Mouse (Mus musculus) heart, adult 8-10 months (tissue): ENCODE results near the gene Pnpt1. TPM values are rescaled to one million over a fixed set of nuclear protein-coding genes. Genes with fewer than 3 reads are reported as not detected.
A peak's percentile ranks its signal among the peaks of the same experiment; 100 is the strongest.

Source experiments
- DNase-seq: peaks from one replicate; pipeline ENCODE4 v3.0.0; 2022; ENCODE audit warnings: low spot score
- total RNA-seq, 4 experiments: library from RNA; stranded (reverse); gene quantifications; 2 replicates each; pipeline ENCODE4 v1.2.4; 2022

The Pnpt1 gene
- total RNA-seq = 10 to 100 TPM; 23.9 to 32.3 (median 25.6) TPM

GRCm38 (mm10) chr11:29130385-29131355 is at the start of gene Pnpt1:
Gene Pnpt1 (plus strand): TSS chr11:29130744.
- DNase-seq = peak; percentile 93

DNA sequence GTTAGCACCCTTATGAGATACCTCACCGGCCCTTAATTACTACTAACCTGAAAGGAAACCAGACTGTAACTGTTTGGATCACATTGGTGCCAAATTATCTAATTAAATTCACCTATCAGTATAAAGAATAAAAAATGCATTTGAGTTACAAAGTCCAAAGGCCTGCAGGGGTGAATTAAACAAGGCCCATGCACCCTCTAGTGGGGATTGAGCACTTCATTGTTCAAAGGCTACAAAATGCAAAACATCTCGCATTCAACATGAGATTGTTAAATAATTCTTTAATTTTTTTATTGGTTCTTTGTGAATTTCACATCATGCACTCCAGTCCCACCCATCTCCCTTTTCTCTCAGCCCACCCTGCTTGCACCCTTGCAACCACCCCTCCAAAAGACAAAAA is 38.1 kb upstream of the Pnpt1 start:
- DNase-seq = no peak

DNA sequence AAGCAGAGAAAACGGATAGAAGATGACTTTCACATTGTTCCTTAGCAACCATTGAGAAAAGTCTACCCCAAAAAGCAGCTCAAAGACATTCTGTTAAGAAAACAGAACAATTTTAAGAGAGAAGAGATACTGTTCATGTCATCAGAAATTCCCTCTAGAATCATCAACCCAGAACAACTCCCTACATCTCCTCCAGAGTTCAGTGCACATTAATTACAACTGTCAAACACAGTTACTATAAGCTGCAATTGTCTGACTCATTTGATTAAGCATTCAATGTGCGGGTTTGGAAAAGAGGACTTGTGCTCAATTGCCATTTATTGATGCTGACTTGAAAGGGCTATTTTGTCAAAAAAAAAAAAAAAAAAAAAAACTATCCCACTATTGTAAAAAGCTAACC is 31.6 kb upstream of the Pnpt1 start:
- no peak for DNase-seq

DNA sequence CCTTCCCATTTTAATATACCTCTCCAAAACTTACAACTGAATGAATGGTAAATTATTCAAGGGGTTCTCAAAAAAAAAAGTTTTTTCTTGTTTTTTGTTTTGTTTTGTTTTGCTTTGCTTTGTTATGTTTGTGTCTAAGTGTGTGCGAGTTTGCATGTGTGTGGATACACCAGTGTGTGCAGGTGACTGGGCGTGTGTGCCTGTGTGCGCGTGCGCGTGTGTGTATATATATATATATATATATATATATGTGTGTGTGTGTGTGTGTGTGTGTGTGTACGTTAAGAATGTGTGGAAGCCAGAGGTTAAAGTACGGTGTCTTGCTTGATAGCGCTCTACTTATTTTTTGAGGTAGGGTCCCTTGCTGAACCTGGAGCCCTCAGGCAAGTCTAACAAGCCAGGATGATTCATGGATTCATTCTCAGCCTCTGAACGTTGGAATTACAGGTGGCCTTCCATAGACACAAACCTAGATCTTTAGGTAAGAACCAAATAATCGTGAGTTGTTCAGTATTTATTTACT is 621 bp upstream of the Pnpt1 start:
- DNase-seq = no peak

DNA sequence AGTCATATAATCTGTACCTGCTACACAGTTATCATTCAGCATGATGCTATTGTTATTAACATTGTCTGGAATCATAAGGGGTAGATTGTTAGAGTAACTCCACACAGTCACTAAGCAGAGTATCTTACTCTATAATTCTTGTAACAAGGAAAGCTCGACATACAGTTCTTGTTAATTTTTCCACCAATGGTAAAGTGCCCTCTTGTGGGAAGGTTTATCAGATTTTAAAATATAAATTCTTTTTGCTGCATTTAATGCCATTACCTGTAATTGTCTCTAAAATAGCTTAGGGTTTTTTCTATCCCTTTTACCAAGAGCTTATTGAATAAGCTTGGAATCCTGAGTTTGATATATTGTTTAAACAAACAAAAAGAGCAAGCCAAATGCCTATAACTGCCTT is 10.1 kb downstream of the Pnpt1 start:
- no peak for DNase-seq

DNA sequence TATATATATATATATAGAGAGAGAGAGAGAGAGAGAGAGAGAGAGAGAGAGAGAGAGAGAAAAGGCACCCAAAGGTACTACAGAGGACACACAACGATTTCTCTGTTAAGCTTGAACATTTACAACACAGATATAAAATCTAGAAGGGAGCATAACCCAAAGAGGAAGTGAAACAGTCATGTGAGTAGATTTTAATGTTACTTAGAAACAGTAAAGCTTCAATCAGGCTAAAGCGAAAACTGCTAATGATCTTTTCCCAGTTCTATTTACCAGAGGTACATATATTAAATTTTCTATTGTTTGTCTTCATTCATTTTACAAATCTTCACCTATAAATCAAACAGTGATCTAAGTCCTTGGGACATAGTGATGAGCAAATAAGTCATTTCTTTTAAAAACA is 18.4 kb downstream of the Pnpt1 start:
- no peak for DNase-seq

DNA sequence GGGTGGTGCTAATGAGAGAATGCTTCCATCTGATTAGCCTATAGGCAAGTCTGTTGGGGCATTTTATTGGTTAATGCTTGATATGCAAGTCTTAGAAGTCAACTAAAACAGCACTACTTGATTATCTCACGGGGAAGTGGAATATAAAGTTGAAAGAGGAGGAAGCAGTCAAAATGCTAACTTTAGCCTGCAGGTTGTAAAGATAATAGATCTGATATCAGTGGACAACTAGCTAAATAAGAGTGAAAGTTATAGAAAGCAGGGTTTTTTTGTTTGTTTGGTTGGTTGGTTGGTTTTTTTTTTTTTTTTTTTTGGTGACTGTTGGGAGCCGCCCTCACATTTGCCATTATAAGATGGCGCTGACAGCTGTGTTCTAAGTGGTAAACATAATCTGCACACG is 33.0 kb downstream of the Pnpt1 start:
- DNase-seq = no peak

DNA sequence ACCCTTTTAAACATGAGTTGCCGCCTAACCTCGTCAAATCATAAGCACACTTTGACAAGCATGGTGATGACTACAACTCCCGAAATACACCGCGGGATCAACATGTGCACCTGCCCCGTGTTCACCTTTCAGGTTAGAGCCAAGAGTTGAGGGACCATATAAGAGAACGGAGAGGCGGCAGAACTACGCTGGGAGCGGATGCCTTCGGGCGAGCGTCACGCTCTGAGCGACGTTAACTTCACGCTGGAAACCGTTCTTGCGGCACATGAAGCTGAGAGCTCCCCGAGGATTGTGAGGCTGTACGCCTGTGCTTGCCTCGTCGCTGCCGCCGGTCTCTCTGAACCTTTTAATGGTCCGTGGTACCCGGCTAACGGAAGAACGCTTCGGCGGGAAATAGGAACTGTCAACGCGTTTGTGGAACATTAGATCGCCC is 41.4 kb downstream of the Pnpt1 start:
- peak; percentile 22 for DNase-seq

DNA sequence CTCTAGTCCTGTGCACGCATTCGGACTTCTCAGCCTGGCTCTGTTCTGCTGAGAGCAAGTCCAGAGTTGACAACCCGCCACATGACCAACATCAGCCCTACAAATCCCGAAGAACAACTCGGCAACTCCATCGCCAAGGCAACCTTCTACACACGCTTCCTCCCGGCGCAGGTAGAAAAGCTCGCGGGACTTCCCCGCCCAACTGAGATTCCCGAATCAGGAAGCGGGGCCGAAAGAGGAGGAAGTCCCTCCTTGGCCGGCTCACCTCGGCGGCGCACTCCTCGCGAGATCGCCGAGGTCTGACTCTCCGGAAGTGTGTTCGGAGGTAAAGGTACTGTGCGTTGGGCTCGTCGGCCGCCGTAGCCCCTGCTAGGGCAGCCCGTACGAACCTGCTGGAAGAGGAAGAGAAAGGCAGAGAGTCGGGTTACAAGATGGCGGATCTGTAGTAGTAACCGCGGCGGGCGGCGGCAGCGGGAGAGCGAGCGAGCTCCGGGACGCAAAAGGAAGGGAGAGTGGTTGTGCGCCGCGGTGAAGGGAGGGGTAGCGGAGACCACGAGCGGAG is 42.1 kb downstream of the Pnpt1 start, which contains the start of gene Ppp4r3b:
TSS of gene Ppp4r3b (plus strand) at position 328 of the 562 bp plus-strand sequence.
- DNase-seq = peak; percentile 96

DNA sequence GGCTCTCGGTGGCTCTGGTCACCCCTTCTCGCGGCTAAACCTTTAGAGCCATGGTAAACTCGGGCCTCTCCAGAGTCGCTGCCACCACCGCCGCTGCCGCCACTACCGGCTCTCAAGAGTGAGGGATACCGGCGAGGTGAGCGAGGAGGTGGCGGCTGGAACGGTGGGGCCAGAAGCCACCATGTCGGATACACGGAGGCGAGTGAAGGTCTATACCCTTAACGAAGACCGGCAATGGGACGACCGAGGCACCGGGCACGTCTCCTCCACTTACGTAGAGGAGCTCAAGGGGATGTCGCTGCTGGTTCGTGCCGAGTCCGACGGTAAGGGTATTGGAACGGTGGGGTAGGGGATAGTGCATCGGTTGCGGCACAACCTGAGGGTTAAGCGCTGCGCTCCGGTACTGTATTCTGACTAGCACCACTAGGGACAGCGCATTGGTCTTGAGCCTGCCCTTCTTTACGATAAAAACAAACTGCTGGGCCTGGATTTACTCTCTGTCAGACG is 42.6 kb downstream of the Pnpt1 start:
- DNase-seq = peak; percentile 41

DNA sequence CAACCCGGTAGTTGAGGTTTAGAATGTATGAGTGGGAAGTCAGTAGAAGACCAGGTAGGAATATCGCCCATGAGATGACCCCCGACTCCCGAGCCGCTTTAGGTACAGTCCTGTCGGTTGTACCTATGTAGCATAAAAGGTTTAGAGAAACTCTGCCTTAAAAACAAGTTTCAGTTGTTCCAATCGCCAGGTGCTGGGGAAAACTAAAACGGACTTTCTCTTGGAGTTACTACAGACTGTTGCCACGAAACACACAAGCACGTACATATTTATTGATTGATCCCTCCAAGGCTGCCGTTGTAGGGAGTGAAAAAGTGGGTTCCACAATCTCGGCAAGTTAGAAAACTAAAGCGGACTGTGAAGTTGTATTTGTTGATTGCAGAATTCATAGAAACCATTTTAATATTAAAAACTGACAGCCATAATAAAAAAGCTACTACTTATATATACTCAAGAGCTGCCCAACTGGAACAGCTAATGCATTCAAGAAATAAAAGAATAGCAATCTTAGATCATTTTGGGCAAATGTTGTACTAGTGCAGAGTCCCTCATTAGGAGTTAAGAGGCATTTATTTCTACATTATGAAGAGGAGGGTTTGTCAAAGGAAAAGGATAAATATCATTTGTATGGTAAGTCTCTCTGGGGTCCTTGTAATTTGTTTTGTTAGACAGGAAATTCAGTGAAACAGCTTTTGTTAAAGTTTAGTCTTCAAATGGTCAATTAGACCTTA is 43.3 kb downstream of the Pnpt1 start:
- no peak for DNase-seq

- DNase-seq = no peak
Observed at GRCm38 (mm10) chr11:29179319-29179718, 48.8 kb downstream of the Pnpt1 start.

GRCm38 (mm10) chr11:29180657-29181056 is 50.1 kb downstream of the Pnpt1 start:
- DNase-seq = peak; percentile 28

DNA sequence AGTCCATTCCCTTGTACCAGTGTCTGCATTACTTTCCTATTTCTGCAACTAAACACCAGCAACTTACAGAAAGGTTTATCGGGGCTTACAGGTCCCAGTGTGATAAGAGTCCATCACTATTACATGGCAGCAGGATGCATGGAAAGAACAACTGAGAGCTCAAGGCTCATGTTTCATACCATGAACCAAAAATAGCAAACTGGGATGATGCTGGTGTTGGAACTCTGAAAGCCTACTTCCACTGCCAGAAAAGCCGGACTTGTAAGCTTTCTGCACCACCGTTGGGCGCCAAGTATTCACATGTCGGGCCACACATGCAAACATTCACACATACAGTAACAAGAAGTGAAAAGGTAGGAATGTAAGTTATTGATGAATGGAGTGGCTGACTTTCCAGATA is 51.2 kb downstream of the Pnpt1 start:
- DNase-seq = peak; percentile 6

DNA sequence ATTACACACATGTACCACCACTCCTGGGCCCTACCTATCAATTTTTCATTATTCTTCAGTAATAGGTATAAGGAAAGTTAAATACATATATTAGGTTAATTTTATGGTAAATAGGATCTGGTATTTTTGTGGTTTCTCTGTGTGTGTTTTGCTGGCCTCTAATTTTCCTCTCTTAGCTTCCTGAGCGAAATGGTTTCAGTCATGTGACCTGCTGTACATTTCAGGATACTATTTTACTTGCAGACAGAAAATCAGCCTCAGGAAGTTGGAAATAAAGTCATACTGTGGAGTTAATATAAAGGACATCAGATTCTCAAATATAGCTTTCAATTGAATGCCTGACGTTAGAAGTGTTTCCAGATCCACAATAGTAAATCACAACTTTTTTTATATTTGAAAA is 58.4 kb downstream of the Pnpt1 start:
- DNase-seq = no peak

DNA sequence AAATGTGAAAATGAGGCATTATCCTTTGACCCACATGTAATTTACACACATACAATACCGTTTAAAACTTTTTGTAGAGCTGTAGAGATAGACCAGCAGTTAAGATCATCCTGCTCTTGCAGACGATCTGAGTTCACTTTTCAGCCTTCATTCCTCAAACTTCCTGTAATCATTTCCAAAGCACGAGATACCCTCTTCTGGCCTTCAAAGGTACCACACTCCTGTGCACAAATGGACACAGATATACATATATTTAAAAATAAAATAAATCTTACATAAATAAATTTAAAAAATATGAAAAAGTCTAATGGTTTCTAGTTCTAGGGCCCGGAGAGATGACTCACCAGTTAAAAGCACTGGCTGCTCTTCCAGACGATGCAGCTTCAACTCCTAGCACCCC is 73.1 kb downstream of the Pnpt1 start:
- DNase-seq = no peak

DNA sequence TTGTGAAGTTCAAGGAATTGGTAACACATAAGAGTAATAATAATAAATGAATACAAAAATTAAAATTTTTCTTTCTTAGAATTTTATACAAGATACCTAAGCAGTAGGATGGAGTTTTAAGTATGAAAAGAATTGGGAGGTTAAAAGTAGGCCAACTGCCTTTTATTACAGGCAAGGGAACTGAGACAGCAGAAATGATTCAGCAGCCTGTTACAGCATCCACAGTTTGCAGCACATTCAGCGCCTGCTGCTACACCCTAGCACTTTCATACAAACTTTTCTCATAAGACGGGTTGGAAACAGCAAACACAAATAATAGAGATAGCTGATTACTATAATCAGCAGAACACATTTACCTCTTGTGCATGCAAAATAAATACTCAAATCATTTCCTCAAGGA is 79.2 kb downstream of the Pnpt1 start:
- DNase-seq = no peak

Other genes starting within 250 kb of the Pnpt1 start
- gene Ppp4r3b, start 42.1 kb downstream of the Pnpt1 start, total RNA-seq = 10 to 100 TPM; 29.6 to 34.9 (median 34.0) TPM
- gene Cfap36, start 116.7 kb downstream of the Pnpt1 start, total RNA-seq = 10 to 100 TPM; 15.5 to 21.7 (median 18.5) TPM
- 1 to 10 TPM; 5.4 to 8.0 (median 7.1) TPM for gene Ccdc88a, start 242.9 kb downstream of the Pnpt1 start, total RNA-seq